Mouse (Mus musculus) small intestine, adult 2 months (tissue): Measurements from ENCODE around the gene Otulin.

Experiments
- CTCF ChIP-seq: fragments of 200-500 bp; IDR thresholded peaks from 2 replicates; pipeline ENCODE4 v1.5.1; 2012; ENCODE audit warnings: low read depth, mild to moderate bottlenecking, control low read depth, inconsistent platforms, low read length, moderate library complexity, mixed read lengths; ENCODE audit not compliant: insufficient replicate concordance, insufficient read length; ENCODE audit errors: extremely low read depth
- POLR2A ChIP-seq: fragments of 200-500 bp; IDR thresholded peaks from 2 replicates; pipeline ENCODE4 v1.6.1; 2012; ENCODE audit warnings: low read depth, mild to moderate bottlenecking, control low read depth, inconsistent platforms, low read length, moderate library complexity

DNA sequence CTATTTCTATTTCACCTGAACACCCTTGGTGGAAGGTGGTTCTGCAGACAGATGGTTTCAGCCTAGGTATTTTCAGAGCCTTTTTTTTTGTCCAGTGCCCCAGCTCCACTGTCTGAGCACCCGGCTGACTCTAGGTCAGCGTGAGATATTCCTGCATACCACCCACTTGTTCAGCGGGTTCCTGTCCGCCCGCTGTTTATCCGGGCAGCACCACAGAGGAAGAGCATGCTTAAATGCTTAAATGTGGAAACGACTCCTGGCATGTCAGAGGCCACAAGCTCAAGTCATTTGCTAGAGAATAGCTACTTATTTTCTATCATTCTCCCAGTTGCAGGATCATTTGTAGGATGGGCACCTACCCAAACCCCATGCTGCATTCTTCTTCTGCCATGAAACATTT lies 122.3 kb downstream of the Otulin start:
- TF ChIP-seq POLR2A (no peak), CTCF (no peak)
